Mouse (Mus musculus) neutrophil, adult 5-6 weeks (primary cell): ENCODE measurements around the gene Cdk17. TPM values are rescaled to one million over a fixed set of nuclear protein-coding genes. Genes with fewer than 3 reads are reported as not detected.

ENCODE experiments used
- ATAC-seq: fragments of 151-379, 151-347 bp; 2 replicates; pipeline ENCODE4 v1.8.0; 2017; ENCODE audit warnings: mild to moderate bottlenecking, moderate TSS enrichment; ENCODE audit not compliant: insufficient number of reproducible peaks, poor library complexity, low FRiP score, severe bottlenecking; ENCODE audit errors: extremely low read depth
- total RNA-seq: library from RNA; stranded (forward); fragments of 200-1000 nt; gene quantifications from 2 replicates; pipeline ENCODE4 v1.2.3, GENCODE M21; 2017

The Cdk17 gene
- total RNA-seq, 1 experiment from 2014 or later: 126 TPM

DNA sequence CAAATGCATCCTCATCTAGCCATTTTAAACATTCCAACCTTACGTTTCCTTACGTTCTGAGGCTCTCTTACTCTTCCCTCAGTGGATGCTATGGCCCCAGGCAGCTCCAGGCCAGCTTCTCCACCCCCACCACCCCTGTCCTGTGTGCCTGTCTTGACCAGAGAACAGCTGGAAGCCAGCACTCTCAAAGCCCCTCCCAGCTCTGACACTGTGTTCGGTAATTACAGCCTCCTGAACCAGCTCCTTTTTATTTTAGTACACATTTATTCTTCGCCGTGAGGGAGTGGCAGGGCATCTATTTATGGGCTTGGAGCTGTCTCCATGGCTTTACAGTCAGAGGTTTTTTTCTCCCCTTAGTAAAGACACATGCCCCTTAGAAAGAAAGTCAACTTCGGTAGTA, 87.2 kb downstream of the Cdk17 start:
- no peak for ATAC-seq

GRCm38 (mm10) chr10:93248416-93248815, 87.7 kb downstream of the Cdk17 start:
- ATAC-seq: no peak

DNA sequence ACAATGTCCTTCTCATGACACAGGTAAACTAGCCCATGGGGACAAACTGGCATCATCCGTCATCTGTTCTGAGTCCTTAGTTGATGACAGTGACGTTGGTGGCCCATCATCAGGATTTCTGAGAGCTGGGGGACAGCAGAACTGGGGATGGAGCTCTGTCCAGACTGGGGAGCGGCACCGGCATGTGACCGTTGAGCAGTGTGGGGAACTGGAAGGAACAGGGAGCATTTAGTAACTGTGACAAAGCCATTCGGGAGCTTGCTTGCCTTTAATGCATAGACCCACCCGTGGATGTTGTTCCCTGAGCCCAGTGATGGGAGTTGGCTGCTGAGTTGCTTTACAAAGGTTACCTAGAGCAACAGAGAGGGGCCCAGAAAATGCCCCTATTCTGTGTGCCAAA, 89.2 kb downstream of the Cdk17 start:
- no peak for ATAC-seq

DNA sequence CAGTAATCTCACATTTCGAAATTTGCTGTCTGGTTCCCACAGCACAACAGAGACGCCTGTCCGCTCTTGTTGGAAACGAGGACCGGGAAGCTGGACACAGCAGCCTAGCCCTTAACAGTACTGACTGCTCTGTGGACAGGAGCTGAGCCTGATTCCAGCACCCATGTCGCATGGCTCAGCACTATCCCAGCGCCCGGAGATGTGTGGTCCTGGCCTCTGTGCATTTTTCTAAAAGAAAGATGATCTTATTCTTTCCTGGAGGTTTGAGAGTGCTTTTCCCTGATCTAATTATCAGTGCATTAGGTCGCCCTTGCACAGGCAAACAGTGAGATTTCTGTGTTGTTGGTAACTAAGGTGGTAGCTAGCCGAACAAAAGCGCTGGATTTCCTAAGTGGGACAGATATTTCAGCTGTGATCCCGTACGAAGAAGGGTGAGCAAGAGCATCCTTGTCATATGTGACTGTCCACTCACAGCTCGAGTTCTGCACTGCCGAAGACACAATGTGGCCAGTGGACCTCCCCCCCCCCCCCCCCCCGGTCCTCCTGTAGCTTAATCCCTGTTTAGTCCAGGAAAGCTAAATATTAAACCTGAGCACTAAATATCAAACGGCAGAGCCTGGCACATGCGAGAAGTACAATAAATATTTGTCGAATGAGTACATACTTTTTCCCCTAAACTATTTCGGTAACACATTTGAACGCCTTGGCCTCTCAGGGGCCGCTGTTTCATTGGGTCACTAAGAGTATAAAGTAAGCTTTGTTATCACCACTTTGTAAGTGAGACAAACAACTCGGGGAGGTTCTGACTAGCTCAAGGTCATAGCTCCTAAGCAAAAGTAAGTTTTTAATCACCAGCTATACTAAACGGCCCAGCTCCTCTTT, 90.0 kb downstream of the Cdk17 start:
- ATAC-seq: no peak

- ATAC-seq: no peak
Observed at GRCm38 (mm10) chr10:93251426-93251825, 90.8 kb downstream of the Cdk17 start.

GRCm38 (mm10) chr10:93252661-93253060, 92.0 kb downstream of the Cdk17 start:
- ATAC-seq: no peak

DNA sequence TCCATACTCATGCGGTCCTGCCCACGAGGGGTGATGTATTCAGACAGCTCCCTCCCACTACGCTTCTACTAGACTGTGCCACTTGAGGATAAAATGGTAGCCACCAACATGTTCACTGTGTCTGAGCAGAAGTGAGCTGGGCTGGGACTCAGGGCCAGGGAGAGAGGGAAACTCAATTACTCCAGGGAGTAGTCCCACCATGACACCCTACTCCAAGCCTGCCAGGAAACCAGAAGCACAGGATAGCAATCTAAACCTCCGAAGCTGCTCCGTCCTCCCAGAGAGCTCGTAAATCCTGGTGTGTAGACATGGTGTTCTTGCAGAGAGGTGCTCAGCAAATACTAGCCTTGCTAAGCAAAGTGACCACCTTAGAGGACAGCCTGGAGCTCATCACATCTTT, 92.5 kb downstream of the Cdk17 start:
- ATAC-seq: no peak

DNA sequence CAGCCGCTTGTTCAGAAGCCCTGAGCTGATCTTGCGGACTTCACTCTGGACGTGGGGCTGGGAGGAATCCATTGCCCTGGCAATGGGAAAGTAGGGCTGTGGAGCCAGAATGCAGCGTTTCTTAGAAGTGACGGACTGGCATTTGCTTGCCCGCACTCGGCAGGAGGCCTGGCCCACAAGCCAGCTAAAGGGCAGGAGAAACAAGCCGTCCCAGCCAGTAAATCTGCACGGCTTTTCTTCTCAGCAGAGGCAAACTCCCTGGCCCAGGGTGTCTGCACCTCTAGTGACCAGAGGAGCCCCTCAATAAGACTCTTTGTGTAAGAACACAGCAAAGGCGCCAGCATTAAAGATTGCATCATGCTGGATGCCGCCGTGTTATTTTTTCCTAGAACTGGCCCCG, 94.6 kb downstream of the Cdk17 start:
- no peak for ATAC-seq

- no peak for ATAC-seq
Observed at GRCm38 (mm10) chr10:93259826-93260225, 99.2 kb downstream of the Cdk17 start.

GRCm38 (mm10) chr10:93261132-93261980, 100.7 kb downstream of the Cdk17 start:
- peak; percentile 59 for ATAC-seq

GRCm38 (mm10) chr10:93261981-93262499, 101.4 kb downstream of the Cdk17 start:
- ATAC-seq: no peak

DNA sequence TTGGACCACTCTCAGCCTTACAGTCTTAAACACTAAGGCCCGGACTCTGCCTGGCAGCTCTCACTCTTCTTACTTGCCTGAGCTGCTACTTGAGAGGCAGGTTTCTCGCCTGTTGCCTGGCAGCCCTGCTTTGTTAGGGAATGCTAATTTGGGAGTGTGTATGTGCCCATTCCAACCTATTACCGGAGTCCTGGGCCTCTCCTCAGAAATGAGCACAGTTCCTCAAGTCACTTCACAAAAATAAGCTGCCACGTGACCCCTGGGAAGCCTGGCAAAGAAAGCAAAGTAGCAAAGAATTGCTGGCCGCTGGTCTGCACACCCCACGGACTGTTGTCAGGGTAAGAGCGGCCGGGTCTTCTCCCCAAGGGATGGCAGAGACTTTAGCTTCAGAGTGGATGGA, 102.8 kb downstream of the Cdk17 start:
- ATAC-seq: no peak

- ATAC-seq: no peak
Observed at GRCm38 (mm10) chr10:93264001-93264400, 103.3 kb downstream of the Cdk17 start.

GRCm38 (mm10) chr10:93265833-93266232, 105.2 kb downstream of the Cdk17 start:
- ATAC-seq: no peak

GRCm38 (mm10) chr10:93266521-93266920, 105.8 kb downstream of the Cdk17 start:
- no peak for ATAC-seq

GRCm38 (mm10) chr10:93267509-93267908, 106.8 kb downstream of the Cdk17 start:
- ATAC-seq: no peak

DNA sequence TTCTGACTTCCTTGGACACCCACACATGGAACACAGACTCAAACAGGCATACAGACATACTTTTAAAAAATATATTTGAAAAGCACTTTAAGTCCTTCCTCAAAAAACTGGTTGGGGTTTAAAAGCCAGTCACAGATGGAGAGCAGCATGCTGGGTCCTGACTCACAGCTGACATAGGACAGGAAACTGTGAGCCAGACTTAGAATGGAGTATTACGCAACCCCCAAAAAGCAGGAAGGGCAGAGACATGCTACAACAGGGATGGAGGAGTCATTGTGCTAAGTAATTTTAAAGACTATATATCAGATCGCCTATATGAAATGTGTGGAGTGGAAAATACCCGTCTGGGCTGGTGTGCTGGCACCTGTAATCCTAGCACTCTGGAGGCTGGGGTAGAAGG, 107.7 kb downstream of the Cdk17 start:
- ATAC-seq: peak; percentile 47; the same call in 1 of the 2 replicates

- ATAC-seq: no peak
Observed at GRCm38 (mm10) chr10:93269744-93270143, 109.1 kb downstream of the Cdk17 start.

DNA sequence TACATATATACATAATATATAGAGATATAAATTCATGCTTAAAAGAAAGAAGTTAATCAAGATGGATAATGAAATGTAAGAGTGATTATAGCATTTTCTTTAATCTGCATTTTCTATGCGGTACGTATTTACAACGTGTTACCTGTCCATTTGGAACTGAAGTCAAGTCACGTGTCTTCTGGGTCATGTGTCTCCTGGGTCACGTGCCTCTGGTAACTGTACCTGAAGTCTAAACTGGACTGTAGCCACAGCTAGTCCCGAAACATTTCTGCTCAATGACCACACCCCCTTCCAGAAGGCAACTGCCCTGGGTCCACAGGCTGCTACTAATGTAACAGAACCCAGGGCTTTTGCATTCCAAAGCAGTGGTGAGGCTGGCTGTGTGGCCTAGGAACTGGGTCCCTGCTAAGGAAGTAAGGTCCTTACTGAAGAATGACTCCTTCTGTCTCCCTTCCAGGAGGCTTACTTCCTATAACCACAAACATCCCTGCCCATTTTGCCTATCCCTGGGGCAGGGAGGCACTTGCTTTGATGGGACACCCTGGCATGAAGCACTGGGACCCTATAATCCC, 110.3 kb downstream of the Cdk17 start:
- no peak for ATAC-seq
